Mouse (Mus musculus) heart, postnatal 0 days (tissue): ENCODE results near the gene Lrrc4. TPM values are rescaled to one million over a fixed set of nuclear protein-coding genes. Genes with fewer than 3 reads are reported as not detected.

Source experiments
- ATAC-seq: fragments of 200-750 bp; cut with Nextera tagmentation; 2 replicates; pipeline ENCODE4 v1.8.0; 2017; ENCODE audit warnings: low read depth, moderate number of reproducible peaks, moderate library complexity; ENCODE audit not compliant: insufficient read depth
- DNase-seq: peaks from one replicate; pipeline ENCODE4 v3.0.0-alpha.2; 2016; ENCODE audit warnings: low spot score
- H3K27ac ChIP-seq: fragments of 300-500 bp; sonication (generic); 2 replicates; pipeline ENCODE4 v1.5.1; 2014; ENCODE audit warnings: low read depth, mild to moderate bottlenecking
- H3K27me3 ChIP-seq: fragments of 300-500 bp; sonication (generic); 2 replicates; pipeline ENCODE4 v1.6.1; 2014; ENCODE audit warnings: low read length, mixed read lengths; ENCODE audit not compliant: control insufficient read depth, insufficient read depth
- H3K36me3 ChIP-seq: fragments of 300-500 bp; sonication (generic); replicated peaks from 2 replicates; pipeline ENCODE4 v1.6.1; 2014; ENCODE audit warnings: low read length, mixed read lengths; ENCODE audit not compliant: control insufficient read depth, insufficient read depth
- H3K4me1 ChIP-seq: fragments of 300-500 bp; sonication (generic); 2 replicates; pipeline ENCODE4 v1.6.1; 2014; ENCODE audit warnings: antibody characterized with exemption; ENCODE audit not compliant: control insufficient read depth, insufficient read depth
- H3K4me2 ChIP-seq: fragments of 300-500 bp; sonication (generic); 2 replicates; pipeline ENCODE4 v1.6.1; 2014; ENCODE audit warnings: low read depth, mild to moderate bottlenecking, low read length, moderate library complexity
- H3K4me3 ChIP-seq: fragments of 300-500 bp; sonication (generic); 2 replicates; pipeline ENCODE4 v1.5.1; 2014; ENCODE audit warnings: low read depth, low read length
- H3K9ac ChIP-seq: fragments of 300-500 bp; sonication (generic); replicated peaks from 2 replicates; pipeline ENCODE4 v1.6.1; 2014; ENCODE audit warnings: low read depth, low read length, mixed read lengths
- H3K9me3 ChIP-seq: fragments of 300-500 bp; sonication (generic); replicated peaks from 2 replicates; pipeline ENCODE4 v1.6.1; 2016; ENCODE audit warnings: low read length; ENCODE audit not compliant: control insufficient read depth
- CTCF ChIP-seq: IDR thresholded peaks from 2 replicates; pipeline ENCODE4 v1.5.1; 2016; ENCODE audit warnings: antibody characterized with exemption, control low read depth, low read depth
- EP300 ChIP-seq: IDR thresholded peaks from 2 replicates; pipeline ENCODE4 v1.6.1; 2016; ENCODE audit warnings: antibody characterized with exemption, low read depth
- WGBS: fragments of 180-500 bp; shearing (Covaris S2); extraction: QIAGEN DNeasy Blood & Tissue Kit; methylation state at CpG from one replicate; pipeline ENCODE4 v1.1.7; 2014; 5-methylcytosine and 5-hydroxymethylcytosine counted together
- polyA plus RNA-seq: library from polyadenylated mRNA; unstranded; fragments of >200 nt; fragmentation: Nextera tagmentation; extraction: Ambion mirVana; gene quantifications from 2 replicates; pipeline ENCODE4 v1.2.1, GENCODE M21; 2015
- total RNA-seq: library from RNA; depleted of rRNA; stranded (reverse); fragments of >200 nt; gene quantifications from 2 replicates; pipeline ENCODE4 v1.2.3, GENCODE M21; 2014; ENCODE audit warnings: low replicate concordance

The Lrrc4 gene
- total and polyA plus RNA-seq, 2 experiments from 2014 or later: 0.12 to 1.8 TPM

GRCm38 (mm10) chr6:28831854-28832750 is 555 bp upstream of the Lrrc4 start:
- Histone ChIP-seq H3K4me1 (peaks cover 11% of the 10 kb centered on the region; the same call in 1 of the 2 replicates), H3K27me3 (peaks cover 11% of the 10 kb centered on the region; the same call in 1 of the 2 replicates), H3K4me2 (peak overlapping the region; percentile 100), H3K4me3 (peak overlapping the region; percentile 56), H3K9ac (peak overlapping the region; percentile 72), H3K36me3 (no peaks in the 10 kb centered on the region), H3K27ac (no peak overlapping the region), H3K9me3 (no peaks in the 10 kb centered on the region)
- ATAC-seq (peak; percentile 51), DNase-seq (peak; percentile 52)
- TF ChIP-seq EP300: no peak
- TF ChIP-seq CTCF: no peak
- 1% methylated on average over 70 of the region's 82 CpGs for WGBS

DNA sequence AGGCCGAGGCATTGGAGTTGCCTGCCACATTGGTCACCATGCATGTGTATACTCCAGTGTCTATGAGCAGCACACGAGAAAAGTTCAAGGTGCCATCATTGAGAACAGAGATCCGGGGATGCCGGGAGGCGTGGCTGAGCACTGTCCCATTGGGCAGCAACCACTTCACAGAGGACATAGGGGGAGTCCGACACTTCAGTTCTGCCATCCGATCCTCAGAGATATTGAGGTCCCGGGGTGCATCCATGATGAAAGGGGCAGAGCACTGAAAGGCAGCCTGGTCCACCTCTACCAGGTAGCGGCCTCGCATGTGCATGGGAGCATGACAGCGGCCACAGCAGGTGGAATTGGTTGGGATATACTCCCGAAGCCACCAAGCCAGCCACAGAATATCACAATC is 1.2 kb downstream of the Lrrc4 start:
- WGBS: 95% methylated on average over 12 of the region's 12 CpGs
- Histone ChIP-seq H3K9me3 (no peaks in the 10 kb centered on the region), H3K9ac (no peak overlapping the region), H3K4me2 (no peak overlapping the region), H3K4me1 (peaks cover 11% of the 10 kb centered on the region; the same call in 1 of the 2 replicates), H3K36me3 (no peaks in the 10 kb centered on the region), H3K27ac (no peak overlapping the region), H3K27me3 (peaks cover 11% of the 10 kb centered on the region; the same call in 1 of the 2 replicates), H3K4me3 (no peak overlapping the region)
- ATAC-seq (no peak), DNase-seq (no peak)
- TF ChIP-seq EP300 (no peak), CTCF (no peak)

DNA sequence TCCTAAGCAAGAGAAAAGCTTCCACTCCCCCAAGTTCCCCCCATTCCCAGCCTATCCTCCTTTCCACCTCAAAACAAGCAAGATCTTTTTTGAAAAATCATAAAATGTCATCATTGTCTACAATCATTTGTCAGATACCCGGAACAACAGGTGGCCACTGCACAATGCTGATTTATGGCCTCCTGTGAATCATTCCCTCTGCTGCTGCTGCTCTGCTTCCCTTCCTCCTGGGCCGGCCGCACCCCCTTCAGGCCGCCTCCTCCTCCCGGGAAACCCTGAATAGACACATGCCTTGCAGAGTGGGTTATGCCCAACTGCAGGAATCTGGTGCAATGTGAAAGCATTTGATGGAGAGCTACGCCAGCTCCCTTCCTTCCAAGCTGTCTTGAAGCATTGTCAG is 3.0 kb downstream of the Lrrc4 start:
- no peak for TF ChIP-seq EP300
- TF ChIP-seq CTCF: no peak
- no peak for ATAC-seq
- Histone ChIP-seq H3K4me3 (no peak overlapping the region), H3K27me3 (peaks cover 11% of the 10 kb centered on the region; the same call in 1 of the 2 replicates), H3K9ac (no peak overlapping the region), H3K4me1 (peaks cover 10% of the 10 kb centered on the region; the same call in 1 of the 2 replicates), H3K9me3 (no peaks in the 10 kb centered on the region), H3K36me3 (no peaks in the 10 kb centered on the region), H3K27ac (no peak overlapping the region), H3K4me2 (no peak overlapping the region)
- no peak for DNase-seq
- 59% methylated on average over 6 of the region's 6 CpGs for WGBS

DNA sequence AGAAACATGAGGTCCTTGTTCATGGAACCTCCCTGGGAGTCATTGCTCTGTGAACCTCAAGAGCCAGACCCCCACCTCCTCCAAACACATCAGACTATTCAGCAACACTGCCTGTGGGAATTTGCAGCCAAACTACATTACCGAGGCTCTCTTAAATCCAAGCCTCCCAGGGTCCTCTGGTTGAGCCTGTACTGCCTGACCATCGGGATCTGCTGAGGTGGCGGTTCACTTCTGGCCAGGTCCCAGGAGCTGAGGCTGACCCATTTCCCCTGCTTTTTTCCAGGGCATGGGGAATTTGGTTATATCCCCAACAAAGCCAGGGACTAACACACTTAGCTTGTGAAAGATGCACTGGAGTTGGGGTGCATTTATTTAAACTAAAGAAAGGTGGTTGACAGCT is 4.0 kb downstream of the Lrrc4 start:
- Histone ChIP-seq H3K9me3 (no peaks in the 10 kb centered on the region), H3K36me3 (no peaks in the 10 kb centered on the region), H3K4me2 (no peak overlapping the region), H3K27ac (no peak overlapping the region), H3K4me3 (no peak overlapping the region), H3K27me3 (peaks cover 11% of the 10 kb centered on the region; the same call in 1 of the 2 replicates), H3K9ac (no peak overlapping the region), H3K4me1 (0 out of 2 replicates have a peak, but pooled peaks cover under 1% of the 10 kb centered on the region)
- WGBS: 53% methylated on average over 3 of the region's 3 CpGs
- TF ChIP-seq CTCF: no peak
- no peak for TF ChIP-seq EP300
- no peak for DNase-seq
- ATAC-seq: no peak

DNA sequence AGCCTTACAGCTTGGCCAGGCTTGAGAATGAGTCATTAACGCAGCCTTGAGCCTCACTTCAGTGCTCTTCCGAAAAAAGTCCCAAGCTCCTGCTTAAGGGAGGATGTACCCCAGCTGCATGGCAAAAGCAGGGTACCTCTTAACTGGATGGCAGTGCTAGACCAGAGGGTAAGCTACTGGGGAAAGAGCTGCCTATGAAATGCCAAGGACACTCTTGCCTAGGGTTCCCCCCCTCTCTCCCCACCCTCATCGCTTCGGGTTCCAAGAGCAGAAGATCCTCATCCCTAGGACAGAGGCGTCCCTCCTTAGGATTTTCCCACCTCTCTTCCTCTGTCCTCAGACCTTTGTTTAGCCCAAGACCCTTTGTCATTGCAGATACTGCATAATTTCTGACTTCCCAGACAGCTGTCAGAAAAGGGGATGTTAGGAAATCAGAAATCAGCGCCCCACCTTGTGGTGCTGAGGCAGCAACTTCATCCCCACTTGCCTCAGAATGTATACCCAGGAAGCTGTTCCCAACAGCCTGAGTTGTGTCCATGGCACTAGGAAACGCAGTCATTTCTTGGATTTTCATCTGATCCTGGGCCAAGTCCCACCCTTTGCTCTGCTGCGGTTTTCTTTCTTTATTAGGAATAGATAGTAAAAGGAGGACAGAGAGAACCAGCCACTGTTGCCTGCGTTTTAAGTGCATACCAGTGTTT is 4.7 kb downstream of the Lrrc4 start:
- TF ChIP-seq CTCF (no peak), EP300 (no peak)
- Histone ChIP-seq H3K27ac (no peak overlapping the region), H3K27me3 (peaks cover 11% of the 10 kb centered on the region; the same call in 1 of the 2 replicates), H3K4me3 (no peak overlapping the region), H3K4me1 (no peaks in the 10 kb centered on the region), H3K36me3 (no peaks in the 10 kb centered on the region), H3K4me2 (no peak overlapping the region), H3K9ac (no peak overlapping the region), H3K9me3 (no peaks in the 10 kb centered on the region)
- 67% methylated on average over 9 of the region's 9 CpGs for WGBS
- DNase-seq (no peak), ATAC-seq (no peak)
